Mouse (Mus musculus): ENCODE measurements around the gene Psmb9. TPM values are rescaled to one million over a fixed set of nuclear protein-coding genes. Genes with fewer than 3 reads are reported as not detected.
A peak's percentile ranks its signal among the peaks of the same experiment; 100 is the strongest.

Gene Psmb9
- total RNA-seq, 2 experiments from 2014 or later, result 0.53 to 1.4 TPM

DNA sequence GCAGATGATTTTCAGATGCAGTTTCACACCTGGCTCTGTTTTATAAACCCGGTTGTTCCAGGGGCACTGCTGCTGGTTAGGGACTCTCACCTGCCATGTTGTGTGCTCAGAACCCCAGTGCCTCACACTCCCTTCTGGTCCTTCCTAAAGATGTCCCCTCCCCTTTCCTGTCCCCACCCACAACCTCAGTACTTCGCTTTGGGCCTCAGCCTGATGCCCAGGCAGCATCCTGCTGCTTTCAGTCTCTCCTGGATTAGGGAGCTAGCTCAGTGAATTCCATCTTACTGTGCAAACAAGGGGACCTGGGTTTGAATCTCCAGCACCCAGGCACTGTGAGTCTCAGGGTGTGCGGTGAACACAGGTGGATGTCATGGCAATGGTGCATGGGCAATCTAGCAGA, 19.9 kb upstream of the Psmb9 start:
- no peak for DNase-seq (ENCODE audit: low spot score in 2 of 2)
- intact Hi-C loops (cut with DNase I), result no loop called here

- no peak for DNase-seq (ENCODE audit: low spot score in 2 of 2)
- intact Hi-C loops (cut with DNase I), result no loop called here
These were observed 19.2 kb upstream of the Psmb9 start for GRCm38 (mm10) chr17:34206731-34207130.

DNA sequence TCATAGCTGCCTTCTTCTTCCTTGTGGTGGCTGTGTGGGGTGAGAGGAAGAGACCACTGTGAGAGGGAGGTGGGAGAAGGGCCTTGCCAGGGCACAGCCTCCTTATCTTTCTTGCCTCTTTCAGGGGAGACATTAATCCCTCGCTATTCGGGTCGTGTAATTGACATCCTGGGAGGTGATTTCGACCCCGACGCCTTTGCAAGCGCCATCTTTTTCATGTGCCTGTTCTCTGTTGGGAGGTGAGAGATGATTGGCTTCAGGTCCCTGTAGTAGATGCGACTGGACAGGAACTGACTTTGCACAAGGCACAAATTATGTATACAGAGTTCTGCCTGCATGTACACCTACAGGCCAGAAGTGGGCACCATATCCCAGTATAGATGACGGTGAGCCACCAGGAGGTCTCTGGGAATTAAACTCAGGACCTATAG, 18.2 kb upstream of the Psmb9 start:
- no peak for DNase-seq (ENCODE audit: low spot score in 2 of 2)
- intact Hi-C loops (cut with DNase I), result loop anchor here (2.0 kb wide), 1 partner anchor 35 kb away; no protein-coding TSS in a partner anchor

GRCm38 (mm10) chr17:34205021-34205745, 17.6 kb upstream of the Psmb9 start:
- intact Hi-C loops (cut with DNase I), result loop anchor here (2.0 kb wide), 1 partner anchor 34 kb away; no protein-coding TSS in a partner anchor
- no peak for DNase-seq (ENCODE audit: low spot score in 2 of 2)

- intact Hi-C loops (cut with DNase I), result loop anchor here (2.0 kb wide), 1 partner anchor 34 kb away; no protein-coding TSS in a partner anchor
- DNase-seq (ENCODE audit: low spot score in 2 of 2), result peak; percentile 78 to 86
These were observed 16.9 kb upstream of the Psmb9 start for GRCm38 (mm10) chr17:34204303-34205010.

- no peak for DNase-seq (ENCODE audit: low spot score in 2 of 2)
- intact Hi-C loops (cut with DNase I), result no loop called here
These were observed 15.9 kb upstream of the Psmb9 start, which contains the start of gene Tap2 for GRCm38 (mm10) chr17:34203444-34203843. Tap2 (plus strand) TSS chr17:34203527.

GRCm38 (mm10) chr17:34202760-34203442, 15.3 kb upstream of the Psmb9 start:
- no peak for DNase-seq (ENCODE audit: low spot score in 2 of 2)
- intact Hi-C loops (cut with DNase I), result no loop called here

GRCm38 (mm10) chr17:34201506-34202055, 14.0 kb upstream of the Psmb9 start:
- intact Hi-C loops (cut with DNase I), result no loop called here
- DNase-seq (ENCODE audit: low spot score in 2 of 2), result no peak

DNA sequence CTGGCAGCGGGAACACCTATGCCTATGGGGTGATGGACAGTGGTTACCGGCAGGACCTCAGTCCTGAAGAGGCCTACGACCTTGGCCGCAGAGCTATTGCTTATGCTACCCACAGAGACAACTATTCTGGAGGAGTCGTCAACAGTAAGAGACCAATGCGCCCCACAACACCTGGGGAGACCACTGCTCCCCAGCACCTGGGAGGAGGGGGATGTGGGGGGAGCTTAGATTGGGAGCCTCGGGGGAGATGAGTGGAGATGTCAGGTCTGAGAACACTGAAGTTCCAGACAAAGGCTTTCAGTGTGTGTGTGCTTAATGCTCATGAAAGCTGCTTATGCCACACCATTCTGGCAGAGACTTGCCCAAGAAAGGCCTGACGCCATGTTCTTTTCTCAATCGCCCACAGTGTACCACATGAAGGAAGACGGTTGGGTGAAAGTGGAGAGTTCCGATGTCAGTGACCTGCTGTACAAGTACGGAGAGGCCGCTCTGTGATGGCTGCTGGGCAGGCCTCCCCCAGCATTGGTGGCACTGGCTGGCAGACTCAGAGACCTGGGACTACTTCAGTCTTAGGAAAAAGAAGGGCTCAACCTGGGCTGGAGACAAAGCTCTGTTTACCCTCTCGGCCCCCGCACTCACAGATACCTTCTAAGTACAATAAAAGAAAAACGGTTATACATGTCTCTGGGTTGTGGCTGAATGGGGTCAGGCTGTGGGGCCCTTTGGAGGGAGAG, 13.4 kb upstream of the Psmb9 start:
- no peak for DNase-seq (ENCODE audit: low spot score in 2 of 2)
- intact Hi-C loops (cut with DNase I), result no loop called here

DNA sequence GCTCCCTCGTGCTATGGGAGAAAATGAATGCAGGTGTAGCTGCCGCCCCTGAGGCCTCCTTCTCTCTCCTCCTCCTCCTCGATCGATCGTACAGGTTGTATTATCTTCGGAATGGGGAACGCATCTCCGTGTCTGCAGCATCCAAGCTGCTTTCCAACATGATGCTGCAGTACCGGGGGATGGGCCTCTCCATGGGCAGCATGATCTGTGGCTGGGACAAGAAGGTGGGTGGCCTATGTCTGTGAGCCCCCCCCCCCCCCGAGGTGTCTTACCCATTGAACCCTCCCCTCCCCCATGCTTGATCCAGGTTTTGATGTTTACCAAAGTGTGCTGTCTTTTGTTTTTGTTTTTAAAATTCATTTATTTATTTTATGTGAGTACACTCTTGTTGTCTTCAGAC, 12.5 kb upstream of the Psmb9 start:
- intact Hi-C loops (cut with DNase I), result no loop called here
- DNase-seq (ENCODE audit: low spot score in 2 of 2), result no peak

DNA sequence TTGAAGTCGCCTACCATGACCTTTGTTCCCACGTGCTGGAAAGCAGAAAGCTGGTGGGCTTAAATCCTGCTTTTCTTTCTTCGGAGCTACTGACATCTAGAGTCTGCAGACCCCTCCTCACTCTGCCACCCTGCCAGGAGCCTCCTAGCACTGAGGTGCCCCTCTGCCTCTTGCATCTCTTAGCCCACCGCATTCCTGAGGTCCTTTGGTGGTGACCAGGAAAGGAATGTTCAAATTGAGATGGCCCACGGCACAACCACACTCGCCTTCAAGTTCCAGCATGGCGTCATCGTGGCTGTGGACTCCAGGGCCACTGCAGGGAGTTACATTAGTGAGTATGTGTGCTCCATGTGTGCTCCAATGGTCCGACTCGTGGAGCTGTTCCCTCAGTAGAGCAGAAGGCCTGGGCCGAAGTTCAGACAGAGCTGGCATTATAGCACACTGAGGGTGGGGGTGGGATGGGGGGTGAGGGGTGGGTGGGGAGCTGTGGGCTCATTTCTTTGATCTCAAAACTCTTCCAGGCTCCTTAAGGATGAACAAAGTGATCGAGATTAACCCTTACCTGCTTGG, 11.6 kb upstream of the Psmb9 start:
- DNase-seq (ENCODE audit: low spot score in 2 of 2), result no peak
- intact Hi-C loops (cut with DNase I), result no loop called here

DNA sequence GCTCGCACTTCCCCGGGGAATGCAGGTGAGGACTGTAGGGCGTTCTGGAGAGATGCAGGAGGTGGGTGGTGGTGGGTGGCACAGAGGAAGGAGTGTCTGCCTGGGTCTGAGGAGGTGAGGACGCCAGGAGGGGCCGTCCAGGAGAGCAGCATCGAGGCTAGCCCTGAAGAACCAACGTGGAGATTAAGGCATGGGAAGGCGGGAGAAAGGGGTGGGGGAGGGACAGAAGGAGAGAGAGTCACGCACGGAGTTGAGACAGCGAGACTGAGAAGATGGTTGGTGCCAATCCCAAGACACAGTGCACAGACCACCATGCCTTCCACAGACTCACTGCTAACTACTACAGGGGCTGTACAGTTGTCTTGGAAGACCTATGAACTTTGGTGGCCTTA, 11.0 kb upstream of the Psmb9 start:
- no peak for DNase-seq (ENCODE audit: low spot score in 2 of 2)
- intact Hi-C loops (cut with DNase I), result no loop called here

GRCm38 (mm10) chr17:34197904-34198520, 10.4 kb upstream of the Psmb9 start:
- DNase-seq (ENCODE audit: low spot score in 2 of 2), result no peak
- intact Hi-C loops (cut with DNase I), result no loop called here

- intact Hi-C loops (cut with DNase I), result no loop called here
- peak; percentile 82 to 90 for DNase-seq (ENCODE audit: low spot score in 2 of 2)
These were observed 9.7 kb upstream of the Psmb9 start, which contains the start of gene Psmb8 for GRCm38 (mm10) chr17:34196941-34197894. Psmb8 (plus strand) TSS chr17:34197721.

- intact Hi-C loops (cut with DNase I), result no loop called here
- DNase-seq (ENCODE audit: low spot score in 2 of 2), result no peak
These were observed 8.9 kb upstream of the Psmb9 start for GRCm38 (mm10) chr17:34196491-34196890.

- DNase-seq (ENCODE audit: low spot score in 2 of 2), result no peak
- intact Hi-C loops (cut with DNase I), result no loop called here
These were observed 7.2 kb upstream of the Psmb9 start for GRCm38 (mm10) chr17:34194723-34195122.

DNA sequence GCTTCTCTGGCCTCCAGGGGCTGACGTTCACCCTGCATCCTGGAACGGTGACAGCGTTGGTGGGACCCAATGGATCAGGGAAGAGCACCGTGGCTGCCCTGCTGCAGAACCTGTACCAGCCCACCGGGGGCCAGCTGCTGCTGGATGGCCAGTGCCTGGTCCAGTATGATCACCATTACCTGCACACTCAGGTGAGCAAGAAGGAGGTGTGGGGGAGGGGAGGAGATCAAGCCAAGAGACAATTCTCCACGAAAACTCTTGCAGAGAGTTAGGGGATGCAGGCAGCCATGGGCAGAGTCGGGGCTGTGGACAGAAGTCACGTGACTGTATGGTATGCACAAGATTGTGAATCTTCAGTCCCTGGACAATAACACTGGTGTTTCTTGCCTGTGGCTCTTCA, 5.9 kb upstream of the Psmb9 start:
- DNase-seq (ENCODE audit: low spot score in 2 of 2), result no peak
- intact Hi-C loops (cut with DNase I), result no loop called here

DNA sequence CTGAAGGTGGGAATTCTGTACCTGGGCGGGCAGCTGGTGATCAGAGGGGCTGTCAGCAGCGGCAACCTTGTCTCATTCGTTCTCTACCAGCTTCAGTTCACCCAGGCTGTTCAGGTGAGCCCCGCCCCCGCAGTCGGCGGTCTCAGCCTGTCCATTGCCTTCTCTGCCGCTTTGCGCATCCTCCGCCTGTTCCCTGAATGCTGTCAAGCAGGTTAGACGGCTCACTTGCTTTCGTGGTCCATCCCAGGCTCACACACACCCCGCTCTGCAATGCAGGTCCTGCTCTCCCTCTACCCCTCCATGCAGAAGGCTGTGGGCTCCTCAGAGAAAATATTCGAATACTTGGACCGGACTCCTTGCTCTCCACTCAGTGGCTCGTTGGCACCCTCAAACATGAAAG, 5.3 kb upstream of the Psmb9 start:
- intact Hi-C loops (cut with DNase I), result no loop called here
- no peak for DNase-seq (ENCODE audit: low spot score in 2 of 2)
